Mouse (Mus musculus): Measurements from ENCODE around the gene Cdkn3. TPM values are rescaled to one million over a fixed set of nuclear protein-coding genes. Genes with fewer than 3 reads are reported as not detected.
"Not testable (repeated sequence)": the region's sequence is repeated elsewhere in the genome, so short reads cannot be mapped to it uniquely, and the experiment has no call there.

Gene Cdkn3
- total and polyA plus RNA-seq, 2 experiments from 2014 or later = 0.71 to 5.9 TPM

- no peaks in the 10 kb centered on the region for H3K27me3 ChIP-seq (ENCODE audit: insufficient read depth, low read length)
- ATAC-seq (ENCODE audit: low FRiP score) (no peak), DNase-seq (ENCODE audit: low spot score) (no peak)
- no peak overlapping the region for H3K27ac ChIP-seq (ENCODE audit: low read depth, low read length)
- H3K4me2 ChIP-seq (ENCODE audit: low read depth, low read length, poor library complexity, severe bottlenecking) = no peak overlapping the region
- no peak overlapping the region for H3K4me3 ChIP-seq (ENCODE audit: low read depth, low read length)
- 94% methylated on average over 8 of the region's 8 CpGs for WGBS
- H3K9me3 ChIP-seq (ENCODE audit: low read length) = no peaks in the 10 kb centered on the region
- H3K4me1 ChIP-seq (ENCODE audit: insufficient read depth, low read length) = peaks cover 7% of the 10 kb centered on the region; the same call in 1 of the 2 replicates
- peaks cover 23% of the 10 kb centered on the region for H3K36me3 ChIP-seq (ENCODE audit: insufficient read depth, low read length)
- no peak for TF ChIP-seq CTCF (IDR thresholded peaks at IDR 0.05)
- no peak overlapping the region for H3K9ac ChIP-seq (replicated peaks; ENCODE audit: low read length, poor library complexity, severe bottlenecking)
Measured at GRCm38 (mm10) chr14:46816916-46817622, 56.7 kb downstream of the Cdkn3 start.

- DNase-seq (ENCODE audit: low spot score) (no peak), ATAC-seq (ENCODE audit: low FRiP score) (no peak)
- no peaks in the 10 kb centered on the region for H3K27me3 ChIP-seq (ENCODE audit: insufficient read depth, low read length)
- peaks cover 16% of the 10 kb centered on the region for H3K36me3 ChIP-seq (ENCODE audit: insufficient read depth, low read length)
- no peak overlapping the region for H3K4me2 ChIP-seq (ENCODE audit: low read depth, low read length, poor library complexity, severe bottlenecking)
- H3K4me1 ChIP-seq (ENCODE audit: insufficient read depth, low read length) = peaks cover 7% of the 10 kb centered on the region; the same call in 1 of the 2 replicates
- WGBS = 96% methylated on average over 7 of the region's 7 CpGs
- no peak overlapping the region for H3K9ac ChIP-seq (replicated peaks; ENCODE audit: low read length, poor library complexity, severe bottlenecking)
- H3K4me3 ChIP-seq (ENCODE audit: low read depth, low read length) = no peak overlapping the region
- no peak for TF ChIP-seq CTCF (IDR thresholded peaks at IDR 0.05)
- no peaks in the 10 kb centered on the region for H3K9me3 ChIP-seq (ENCODE audit: low read length)
- no peak overlapping the region for H3K27ac ChIP-seq (ENCODE audit: low read depth, low read length)
Measured at GRCm38 (mm10) chr14:46818743-46819142, 58.4 kb downstream of the Cdkn3 start.

- peaks cover 12% of the 10 kb centered on the region; the same call in 1 of the 2 replicates for H3K36me3 ChIP-seq (ENCODE audit: insufficient read depth, low read length)
- not testable (repeated sequence) for ATAC-seq (ENCODE audit: low FRiP score); H3K4me3 ChIP-seq (ENCODE audit: low read depth, low read length); H3K4me2 ChIP-seq (ENCODE audit: low read depth, low read length, poor library complexity, severe bottlenecking); H3K4me1 ChIP-seq (ENCODE audit: insufficient read depth, low read length); DNase-seq (ENCODE audit: low spot score); H3K27ac ChIP-seq (ENCODE audit: low read depth, low read length); H3K9me3 ChIP-seq (ENCODE audit: low read length); H3K9ac ChIP-seq (replicated peaks; ENCODE audit: low read length, poor library complexity, severe bottlenecking); H3K27me3 ChIP-seq (ENCODE audit: insufficient read depth, low read length)
- WGBS = 97% methylated on average over 5 of the region's 6 CpGs
Measured at GRCm38 (mm10) chr14:46819961-46820360, 59.6 kb downstream of the Cdkn3 start.

Other genes starting within 250 kb of the Cdkn3 start
- 91.7 and 104 TPM in 2 replicates for gene Cnih1, start 27.9 kb downstream of the Cdkn3 start, total RNA-seq (2014; rRNA removed)
- 207 and 218 TPM in 2 replicates for gene Cnih1, start 27.9 kb downstream of the Cdkn3 start, polyA plus RNA-seq (2015; fragmentation: Nextera tagmentation; extraction: Ambion mirVana)
- gene Gmfb, start 61.7 kb downstream of the Cdkn3 start, total RNA-seq (2014; rRNA removed) = 151 and 187 TPM in 2 replicates
- gene Gmfb, start 61.7 kb downstream of the Cdkn3 start, polyA plus RNA-seq (2015; fragmentation: Nextera tagmentation; extraction: Ambion mirVana) = 124 and 128 TPM in 2 replicates
- 25.6 and 36.0 TPM in 2 replicates for gene Cgrrf1, start 71.6 kb downstream of the Cdkn3 start, total RNA-seq (2014; rRNA removed)
- 24.4 and 24.5 TPM in 2 replicates for gene Cgrrf1, start 71.6 kb downstream of the Cdkn3 start, polyA plus RNA-seq (2015; fragmentation: Nextera tagmentation; extraction: Ambion mirVana)
- 16.0 and 19.8 TPM in 2 replicates for gene Samd4, start 122.3 kb downstream of the Cdkn3 start, total RNA-seq (2014; rRNA removed)
- gene Samd4, start 122.3 kb downstream of the Cdkn3 start, polyA plus RNA-seq (2015; fragmentation: Nextera tagmentation; extraction: Ambion mirVana) = 4.4 and 5.1 TPM in 2 replicates